Mouse (Mus musculus) hindbrain, embryonic 14.5 days (tissue): ENCODE measurements around the gene Podnl1. TPM values are rescaled to one million over a fixed set of nuclear protein-coding genes. Genes with fewer than 3 reads are reported as not detected.

Source experiments
- ATAC-seq: fragments of 200-750 bp; cut with Nextera tagmentation; 2 replicates; pipeline ENCODE4 v1.8.0; 2017; ENCODE audit warnings: moderate number of reproducible peaks, mild to moderate bottlenecking, moderate TSS enrichment, moderate library complexity; ENCODE audit not compliant: low FRiP score
- DNase-seq: peaks from one replicate; pipeline ENCODE4 v3.0.0-alpha.2; 2015; ENCODE audit warnings: low spot score
- H3K27ac ChIP-seq: fragments of 300-500 bp; sonication (generic); 2 replicates; pipeline ENCODE4 v1.5.1; 2014; ENCODE audit warnings: mild to moderate bottlenecking, moderate library complexity
- H3K27me3 ChIP-seq: fragments of 300-500 bp; sonication (generic); 2 replicates; pipeline ENCODE4 v1.6.1; 2014; ENCODE audit warnings: mild to moderate bottlenecking, low read length, mixed read lengths; ENCODE audit not compliant: control insufficient read depth, insufficient read depth
- H3K36me3 ChIP-seq: fragments of 300-500 bp; sonication (generic); replicated peaks from 2 replicates; pipeline ENCODE4 v1.6.1; 2014; ENCODE audit not compliant: control insufficient read depth, insufficient read depth
- H3K4me1 ChIP-seq: fragments of 300-500 bp; sonication (generic); replicated peaks from 2 replicates; pipeline ENCODE4 v1.6.1; 2014; ENCODE audit warnings: antibody characterized with exemption, low read length, mixed read lengths; ENCODE audit not compliant: control insufficient read depth, insufficient read depth
- H3K4me2 ChIP-seq: fragments of 300-500 bp; sonication (generic); replicated peaks from 2 replicates; pipeline ENCODE4 v1.6.1; 2014; ENCODE audit warnings: mild to moderate bottlenecking, moderate library complexity
- H3K4me3 ChIP-seq: fragments of 300-500 bp; sonication (generic); replicated peaks from 2 replicates; pipeline ENCODE4 v1.5.1; 2014; ENCODE audit warnings: mild to moderate bottlenecking, low read length
- H3K9ac ChIP-seq: fragments of 300-500 bp; sonication (generic); 2 replicates; pipeline ENCODE4 v1.6.1; 2014
- H3K9me3 ChIP-seq: fragments of 300-500 bp; sonication (generic); 2 replicates; pipeline ENCODE4 v1.6.1; 2016; ENCODE audit warnings: low read length; ENCODE audit not compliant: control insufficient read depth
- WGBS: fragments of 180-500 bp; shearing (Covaris S2); extraction: QIAGEN DNeasy Blood & Tissue Kit; methylation state at CpG from one replicate; pipeline ENCODE4 v1.1.7; 2014; 5-methylcytosine and 5-hydroxymethylcytosine counted together
- polyA plus RNA-seq: library from polyadenylated mRNA; unstranded; fragments of >200 nt; fragmentation: Nextera tagmentation; extraction: Ambion mirVana; gene quantifications from 2 replicates; pipeline ENCODE4 v1.2.1, GENCODE M21; 2014

Podnl1 gene
- polyA plus RNA-seq: 0.48 and 0.59 TPM in 2 replicates

DNA sequence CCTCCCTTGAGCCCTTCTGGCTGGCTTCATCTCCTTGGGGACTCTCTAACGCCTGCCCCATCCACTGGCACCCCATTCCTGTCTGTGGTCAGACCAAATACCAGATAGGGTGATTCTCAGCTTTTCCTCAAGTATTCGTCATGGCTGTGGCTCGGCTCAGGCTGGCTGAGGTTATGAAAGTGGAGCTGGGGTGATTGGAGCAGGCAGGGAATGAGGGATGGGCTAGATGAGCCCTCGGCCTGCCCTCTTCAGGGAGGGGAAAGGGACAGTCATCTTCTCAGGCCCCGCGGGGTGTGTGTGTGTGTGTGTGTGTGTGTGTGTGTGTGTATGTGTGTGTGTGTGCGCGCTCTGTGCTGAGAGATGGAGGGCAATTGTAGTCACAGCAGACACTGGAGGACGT is at the start of gene Podnl1:
Gene Podnl1 (plus strand): TSS at position 334 of the 400 bp plus-strand sequence.
- no peak within 1 kb of the TSS for H3K9ac ChIP-seq
- no peaks in the 10 kb centered on the region for H3K9me3 ChIP-seq
- ATAC-seq (peak; percentile 31; the same call in 1 of the 2 replicates), DNase-seq (no peak)
- H3K4me3 ChIP-seq: no peak within 1 kb of the TSS
- peaks cover 2% of the 10 kb centered on the region; the same call in 1 of the 2 replicates for H3K4me1 ChIP-seq
- H3K36me3 ChIP-seq: no peaks in the 10 kb centered on the region
- WGBS: 52% methylated on average over 9 of the region's 9 CpGs
- H3K27me3 ChIP-seq: no peaks in the 10 kb centered on the region
- H3K27ac ChIP-seq: no peak within 1 kb of the TSS
- H3K4me2 ChIP-seq: no peak within 1 kb of the TSS

GRCm38 (mm10) chr8:84076412-84076811 is 49.4 kb upstream of the Podnl1 start:
- H3K4me2 ChIP-seq: no peak overlapping the region
- H3K4me3 ChIP-seq: no peak overlapping the region
- H3K4me1 ChIP-seq: peaks cover 12% of the 10 kb centered on the region
- H3K9me3 ChIP-seq: no peaks in the 10 kb centered on the region
- H3K27me3 ChIP-seq: no peaks in the 10 kb centered on the region
- no peak overlapping the region for H3K9ac ChIP-seq
- peaks cover 47% of the 10 kb centered on the region for H3K36me3 ChIP-seq
- ATAC-seq (no peak), DNase-seq (no peak)
- no peak overlapping the region for H3K27ac ChIP-seq
- 96% methylated on average over 1 of the region's 1 CpGs for WGBS

GRCm38 (mm10) chr8:84076849-84077248 is 48.9 kb upstream of the Podnl1 start:
- H3K4me3 ChIP-seq: no peak overlapping the region
- no peaks in the 10 kb centered on the region for H3K27me3 ChIP-seq
- DNase-seq (no peak), ATAC-seq (no peak)
- WGBS: 97% methylated on average over 3 of the region's 3 CpGs
- peaks cover 51% of the 10 kb centered on the region for H3K36me3 ChIP-seq
- H3K9me3 ChIP-seq: no peaks in the 10 kb centered on the region
- H3K4me1 ChIP-seq: peaks cover 12% of the 10 kb centered on the region
- H3K9ac ChIP-seq: no peak overlapping the region
- no peak overlapping the region for H3K27ac ChIP-seq
- no peak overlapping the region for H3K4me2 ChIP-seq

DNA sequence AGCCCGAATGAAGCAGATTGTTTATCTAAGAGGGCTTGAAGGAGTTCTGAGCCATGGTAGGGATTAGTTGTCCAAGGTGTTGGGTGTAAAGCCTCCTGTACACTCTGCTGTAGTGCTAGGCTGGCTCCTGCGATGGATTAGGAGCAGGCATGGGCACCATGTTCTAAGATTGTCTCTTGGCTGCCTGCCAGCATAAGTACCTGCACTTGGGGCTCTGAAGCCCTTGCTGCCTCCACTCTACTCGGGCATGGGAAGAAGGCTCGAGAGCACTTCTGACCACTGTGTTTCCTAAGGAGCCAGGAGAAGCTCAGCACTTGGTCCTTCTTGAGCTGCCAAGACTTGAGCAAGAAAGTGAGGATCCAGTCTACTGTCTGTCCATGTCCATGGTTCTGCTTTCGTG is 46.6 kb upstream of the Podnl1 start:
- no peak overlapping the region for H3K4me3 ChIP-seq
- WGBS: 93% methylated on average over 5 of the region's 5 CpGs
- no peak for ATAC-seq
- no peak for DNase-seq
- no peaks in the 10 kb centered on the region for H3K27me3 ChIP-seq
- H3K9me3 ChIP-seq: no peaks in the 10 kb centered on the region
- no peaks in the 10 kb centered on the region for H3K4me1 ChIP-seq
- peaks cover 72% of the 10 kb centered on the region for H3K36me3 ChIP-seq
- no peak overlapping the region for H3K27ac ChIP-seq
- no peak overlapping the region for H3K4me2 ChIP-seq
- H3K9ac ChIP-seq: no peak overlapping the region

GRCm38 (mm10) chr8:84083829-84084241 is 42.0 kb upstream of the Podnl1 start:
- no peaks in the 10 kb centered on the region for H3K27me3 ChIP-seq
- H3K27ac ChIP-seq: no peak overlapping the region
- ATAC-seq (no peak), DNase-seq (peak; percentile 34)
- H3K9ac ChIP-seq: peak overlapping the region; percentile 16; the same call in 1 of the 2 replicates
- no peak overlapping the region for H3K4me2 ChIP-seq
- no peaks in the 10 kb centered on the region for H3K9me3 ChIP-seq
- H3K36me3 ChIP-seq: peaks cover 94% of the 10 kb centered on the region
- no peaks in the 10 kb centered on the region for H3K4me1 ChIP-seq
- WGBS: 19% methylated on average over 8 of the region's 8 CpGs
- no peak overlapping the region for H3K4me3 ChIP-seq

DNA sequence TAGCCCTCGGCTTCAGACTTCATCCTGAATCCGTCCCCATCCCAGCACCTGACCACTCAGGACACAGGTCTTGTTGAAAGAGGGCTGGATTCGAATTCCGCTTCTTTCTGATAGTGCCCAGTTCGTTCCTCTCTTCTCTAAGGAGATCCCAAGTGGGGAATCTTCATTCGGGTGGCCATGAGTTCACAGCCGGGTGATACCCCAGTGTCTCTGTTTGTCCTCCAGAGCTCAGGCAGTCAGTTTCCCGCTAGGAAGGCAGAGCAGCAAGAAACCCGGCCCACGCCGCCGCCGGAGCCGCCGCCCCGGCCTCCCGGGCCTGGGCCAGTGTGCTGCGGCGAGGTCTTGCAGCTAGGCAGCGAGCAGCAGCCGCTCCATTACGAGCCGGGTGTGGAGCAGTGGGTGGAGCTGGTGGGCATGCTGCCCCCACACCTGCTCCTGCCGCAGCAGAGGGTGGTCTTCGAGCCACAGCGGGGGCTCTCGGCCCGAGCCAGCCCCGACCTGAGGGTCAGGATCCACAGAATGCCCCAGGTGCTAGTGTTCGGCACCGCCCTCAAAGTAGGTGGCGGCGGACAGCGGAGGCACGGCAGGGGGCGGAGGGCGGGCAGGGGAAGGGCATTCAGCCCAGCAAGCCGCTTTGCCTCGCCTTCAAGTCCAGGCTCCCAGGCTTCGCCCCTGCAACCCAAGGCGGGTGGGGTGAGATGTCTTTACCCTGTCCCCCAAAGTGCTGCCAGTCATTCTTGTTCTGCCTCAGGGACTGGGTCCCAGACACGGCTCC is 41.3 kb upstream of the Podnl1 start:
- H3K27ac ChIP-seq: no peak overlapping the region
- H3K4me2 ChIP-seq: no peak overlapping the region
- no peaks in the 10 kb centered on the region for H3K27me3 ChIP-seq
- ATAC-seq (no peak), DNase-seq (no peak)
- H3K4me3 ChIP-seq: no peak overlapping the region
- H3K36me3 ChIP-seq: peaks cover 95% of the 10 kb centered on the region
- H3K9me3 ChIP-seq: no peaks in the 10 kb centered on the region
- peak overlapping the region; percentile 16 for H3K9ac ChIP-seq
- H3K4me1 ChIP-seq: no peaks in the 10 kb centered on the region
- WGBS: 30% methylated on average over 42 of the region's 42 CpGs

GRCm38 (mm10) chr8:84087156-84087555 is 38.6 kb upstream of the Podnl1 start:
- H3K36me3 ChIP-seq: peaks cover 94% of the 10 kb centered on the region

GRCm38 (mm10) chr8:84087821-84088220 is 38.0 kb upstream of the Podnl1 start:
- no peak overlapping the region for H3K9ac ChIP-seq
- peaks cover 94% of the 10 kb centered on the region for H3K36me3 ChIP-seq
- H3K27me3 ChIP-seq: no peaks in the 10 kb centered on the region
- H3K4me2 ChIP-seq: no peak overlapping the region
- WGBS: 93% methylated on average over 14 of the region's 14 CpGs
- ATAC-seq: no peak
- H3K9me3 ChIP-seq: no peaks in the 10 kb centered on the region
- no peak overlapping the region for H3K4me3 ChIP-seq
- no peak overlapping the region for H3K27ac ChIP-seq
- no peaks in the 10 kb centered on the region for H3K4me1 ChIP-seq
- no peak for DNase-seq

More at GRCm38 (mm10) chr8:84087156-84087555, 38.6 kb upstream of the Podnl1 start:
- H3K27me3 ChIP-seq: no peaks in the 10 kb centered on the region
- no peak overlapping the region for H3K27ac ChIP-seq
- no peak for DNase-seq
- H3K9me3 ChIP-seq: no peaks in the 10 kb centered on the region
- H3K4me1 ChIP-seq: no peaks in the 10 kb centered on the region
- H3K9ac ChIP-seq: no peak overlapping the region
- WGBS: 93% methylated on average over 7 of the region's 7 CpGs
- no peak overlapping the region for H3K4me2 ChIP-seq
- ATAC-seq: no peak
- H3K4me3 ChIP-seq: no peak overlapping the region

DNA sequence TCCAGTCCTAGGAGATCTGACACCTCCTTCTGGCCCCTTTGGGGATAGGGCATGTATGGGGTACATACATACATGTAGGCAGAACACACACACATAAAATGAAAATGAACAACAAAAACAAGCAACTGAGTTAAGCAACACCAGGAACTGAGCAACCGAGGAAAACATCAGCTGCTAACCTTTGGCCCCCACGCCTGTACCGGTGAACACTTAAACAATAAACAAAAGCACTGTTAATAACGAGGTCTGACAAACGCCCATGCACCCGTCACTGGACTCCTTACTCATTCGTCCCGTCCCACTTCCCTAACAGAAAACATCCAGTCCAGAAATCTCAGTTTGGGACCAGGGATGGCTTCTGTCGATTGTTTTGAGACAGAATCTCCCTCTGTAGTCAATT is 36.5 kb upstream of the Podnl1 start:
- no peaks in the 10 kb centered on the region for H3K27me3 ChIP-seq
- peaks cover 94% of the 10 kb centered on the region for H3K36me3 ChIP-seq
- H3K4me3 ChIP-seq: no peak overlapping the region
- 85% methylated on average over 9 of the region's 9 CpGs for WGBS
- no peak overlapping the region for H3K27ac ChIP-seq
- H3K4me1 ChIP-seq: no peaks in the 10 kb centered on the region
- H3K4me2 ChIP-seq: no peak overlapping the region
- no peak overlapping the region for H3K9ac ChIP-seq
- DNase-seq (no peak), ATAC-seq (no peak)
- no peaks in the 10 kb centered on the region for H3K9me3 ChIP-seq
